Mouse (Mus musculus): ENCODE results near the gene Gzmc.

GRCm38 (mm10) chr14:56240409-56240808 lies 6.0 kb upstream of the Gzmc start:
- TF ChIP-seq CTCF (conservative IDR thresholded peaks at IDR 0.05; ENCODE audit: low read length) (no peak), POU5F1 (IDR thresholded peaks at IDR 0.05; ENCODE audit: borderline replicate concordance, low read length) (no peak), NANOG (IDR thresholded peaks at IDR 0.05; ENCODE audit: borderline replicate concordance, low read length) (no peak)
